Mouse (Mus musculus) small intestine, adult 2 months (tissue): ENCODE measurements at regions not wholly inside any gene's neighbourhood (a gene's known extent, or its start where the extent isn't known, plus 50 kb on each side); places are given as distances from the start of the nearest gene placed in this dataset.

Source experiments
- CTCF ChIP-seq: fragments of 200-500 bp; IDR thresholded peaks from 2 replicates; pipeline ENCODE4 v1.5.1; 2012; ENCODE audit warnings: low read depth, mild to moderate bottlenecking, control low read depth, inconsistent platforms, low read length, moderate library complexity, mixed read lengths; ENCODE audit not compliant: insufficient replicate concordance, insufficient read length; ENCODE audit errors: extremely low read depth
- POLR2A ChIP-seq: fragments of 200-500 bp; IDR thresholded peaks from 2 replicates; pipeline ENCODE4 v1.6.1; 2012; ENCODE audit warnings: low read depth, mild to moderate bottlenecking, control low read depth, inconsistent platforms, low read length, moderate library complexity

- TF ChIP-seq POLR2A: no peak
- TF ChIP-seq CTCF: no peak
Measured at GRCm38 (mm10) chr11:31804518-31804917, 67.5 kb upstream of the Cpeb4 start.
